In the genomic region with DNA sequence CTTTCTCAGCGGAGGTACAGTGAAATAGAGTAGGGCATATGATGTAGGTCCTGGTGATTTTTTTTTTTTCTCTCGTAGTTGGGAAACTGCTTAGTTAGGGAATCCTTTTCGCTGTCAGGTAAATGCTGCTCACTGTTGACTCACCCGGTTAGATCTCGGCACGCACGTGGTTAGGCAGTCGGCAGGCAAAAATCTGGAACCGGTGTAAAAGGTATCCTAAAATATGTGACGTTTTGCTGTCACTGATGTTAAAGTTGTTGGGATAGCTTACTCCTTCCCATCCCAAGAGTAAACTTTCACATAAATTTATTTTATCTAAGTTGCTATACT, we compare ENCODE assay signal across 8 mouse cellular contexts. TPM values are rescaled to one million over a fixed set of nuclear protein-coding genes. Genes with fewer than 3 reads are reported as not detected.
DNase-seq lines count a peak whose midpoint lies in the region; ATAC-seq and TF ChIP-seq lines count a peak whose summit lies in the region.

No protein-coding gene starts in this region.

- in situ Hi-C loops in Patski (cut with MboI; ENCODE audit: low pct_unique_long_range_greater_than_20kb): no loop called here

- H3K4me3 ChIP-seq in kidney, adult 2 months (ENCODE audit: insufficient read depth, low read depth, low read length): peak overlapping the region; percentile 95
- peak overlapping the region; percentile 96 for H3K4me3 ChIP-seq in forebrain, embryonic 15.5 days

- TF ChIP-seq POLR2A in kidney, adult 2 months (IDR thresholded peaks at IDR 0.05; ENCODE audit: low read depth, low read length): no peak

- POLR2A ChIA-PET in Patski (lab: Charles Lee): no interaction called here

- peak; percentile 10 for DNase-seq in kidney, adult 2 months
- no peak for DNase-seq in kidney, postnatal 25 days
- no peak for DNase-seq in Patski (ENCODE audit: low read depth, low spot score)
- peak; percentile 5 for DNase-seq in lung, postnatal 25 days (ENCODE audit: low spot score)
- DNase-seq in thymus, postnatal 10 days (ENCODE audit: low spot score in 2 of 2): no peak
- DNase-seq in thymus, adult 18-20 months: no peak
- no peak for DNase-seq in kidney, postnatal 14 days

- H3K27me3 ChIP-seq in kidney, adult 2 months (replicated peaks; ENCODE audit: control insufficient read depth, insufficient read depth, low read length): no peaks in the 10 kb centered on the region
- H3K27me3 ChIP-seq in Patski: no peaks in the 10 kb centered on the region
- H3K27me3 ChIP-seq in forebrain, embryonic 15.5 days: no peaks in the 10 kb centered on the region

- no peak overlapping the region for H3K27ac ChIP-seq in kidney, adult 2 months (ENCODE audit: insufficient read depth, low read depth, low read length)
- H3K27ac ChIP-seq in forebrain, embryonic 15.5 days (replicated peaks): no peak overlapping the region

- no peaks in the 10 kb centered on the region for H3K36me3 ChIP-seq in kidney, adult 2 months (ENCODE audit: control insufficient read depth, insufficient read depth, low read length)
- H3K36me3 ChIP-seq in forebrain, embryonic 15.5 days: peaks cover 3% of the 10 kb centered on the region; the same call in 1 of the 2 replicates

- no peaks in the 10 kb centered on the region for H3K9me3 ChIP-seq in forebrain, embryonic 15.5 days

- no peak for TF ChIP-seq CTCF in kidney, adult 2 months (conservative IDR thresholded peaks at IDR 0.05; ENCODE audit: insufficient read depth, insufficient read length, low read depth, low read length)
- TF ChIP-seq CTCF in Patski (IDR thresholded peaks at IDR 0.05): no peak

- ATAC-seq in Patski: peak; percentile 10
- no peak for ATAC-seq in forebrain, embryonic 15.5 days (replicated peaks)

- WGBS in kidney, adult 2 months: under 1% methylated on average over 10 of the region's 10 CpGs
- WGBS in forebrain, embryonic 15.5 days: 0% methylated on average over 10 of the region's 10 CpGs

- peak overlapping the region; percentile 69 for H3K4me2 ChIP-seq in forebrain, embryonic 15.5 days (replicated peaks)

- peaks cover 6% of the 10 kb centered on the region; the same call in 1 of the 2 replicates for H3K4me1 ChIP-seq in kidney, adult 2 months (ENCODE audit: control insufficient read depth, insufficient read depth, low read length)
- peaks cover 24% of the 10 kb centered on the region for H3K4me1 ChIP-seq in forebrain, embryonic 15.5 days

- CTCF ChIA-PET in Patski (lab: Charles Lee): interaction anchor here (1.7 kb wide), 1 partner anchor 21 kb away, joined by 4 read pairs; no protein-coding TSS in a partner anchor

- H3K9ac ChIP-seq in forebrain, embryonic 15.5 days (replicated peaks): peak overlapping the region; percentile 85

RNA-seq across cellular contexts. Expression of gene Wdr43, which starts 1.3 kb away (rescaled TPM):
- 5.0 and 6.5 TPM in 2 replicates for polyA plus RNA-seq in kidney, adult 2 months (2012; rRNA removed)
- polyA plus RNA-seq in Patski (2021): 74.4 TPM
- 55.2 and 57.4 TPM in 2 replicates for polyA plus RNA-seq in forebrain, embryonic 15.5 days (2015; fragmentation: Nextera tagmentation; extraction: Ambion mirVana)

RNA-seq across cellular contexts. Expression of gene Togaram2, which starts 56.1 kb away (rescaled TPM):
- polyA plus RNA-seq in kidney, adult 2 months (2012; rRNA removed): 0.04 and 0.06 TPM in 2 replicates
- polyA plus RNA-seq in Patski (2021): 1.8 TPM
- polyA plus RNA-seq in forebrain, embryonic 15.5 days (2015; fragmentation: Nextera tagmentation; extraction: Ambion mirVana): 0.36 and 0.79 TPM in 2 replicates

Comparison
In these comparisons a context has a peak if more than half of its experiments do, and no peak if none do; other contexts are left out.
1. DNase-seq: peak in kidney, adult 2 months (single experiment) and lung, postnatal 25 days (single experiment); none in kidney, postnatal 25 days (0 of 2), Patski (single experiment), thymus, postnatal 10 days (0 of 2), thymus, adult 18-20 months (0 of 2) and kidney, postnatal 14 days (single experiment).